Mouse (Mus musculus) limb, embryonic 14.5 days (tissue): ENCODE measurements around the gene Olfr969. TPM values are rescaled to one million over a fixed set of nuclear protein-coding genes. Genes with fewer than 3 reads are reported as not detected.
"Not testable (repeated sequence)": the region's sequence is repeated elsewhere in the genome, so short reads cannot be mapped to it uniquely, and the experiment has no call there.

ENCODE experiments used
- ATAC-seq: fragments of 200-750 bp; cut with Nextera tagmentation; 2 replicates; pipeline ENCODE4 v1.8.0; 2017; ENCODE audit warnings: low read depth, moderate number of reproducible peaks, moderate TSS enrichment; ENCODE audit not compliant: low FRiP score
- DNase-seq: peaks from one replicate; pipeline ENCODE4 v3.0.0-alpha.2; 2015; ENCODE audit warnings: low spot score
- H3K27ac ChIP-seq: fragments of 300-500 bp; sonication (generic); replicated peaks from 2 replicates; pipeline ENCODE4 v1.5.1; 2014; ENCODE audit warnings: low read depth, mild to moderate bottlenecking, low read length, moderate library complexity, mixed read lengths
- H3K27me3 ChIP-seq: fragments of 300-500 bp; sonication (generic); 2 replicates; pipeline ENCODE4 v1.6.1; 2014; ENCODE audit warnings: low read length, mixed read lengths; ENCODE audit not compliant: control insufficient read depth, insufficient read depth
- H3K36me3 ChIP-seq: fragments of 300-500 bp; sonication (generic); 2 replicates; pipeline ENCODE4 v1.6.1; 2014; ENCODE audit warnings: mild to moderate bottlenecking, low read length, moderate library complexity, mixed read lengths; ENCODE audit not compliant: control insufficient read depth, insufficient read depth
- H3K4me1 ChIP-seq: fragments of 300-500 bp; sonication (generic); 2 replicates; pipeline ENCODE4 v1.6.1; 2014; ENCODE audit warnings: antibody characterized with exemption, low read length, mixed read lengths; ENCODE audit not compliant: control insufficient read depth, insufficient read depth
- H3K4me2 ChIP-seq: fragments of 300-500 bp; sonication (generic); replicated peaks from 2 replicates; pipeline ENCODE4 v1.6.1; 2014; ENCODE audit warnings: low read depth, mild to moderate bottlenecking, low read length, moderate library complexity; ENCODE audit not compliant: severe bottlenecking
- H3K4me3 ChIP-seq: fragments of 300-500 bp; sonication (generic); replicated peaks from 2 replicates; pipeline ENCODE4 v1.5.1; 2014; ENCODE audit warnings: low read length
- H3K9ac ChIP-seq: fragments of 300-500 bp; sonication (generic); 2 replicates; pipeline ENCODE4 v1.6.1; 2014; ENCODE audit warnings: mild to moderate bottlenecking, low read depth, low read length, moderate library complexity; ENCODE audit not compliant: severe bottlenecking
- H3K9me3 ChIP-seq: fragments of 300-500 bp; sonication (generic); 2 replicates; pipeline ENCODE4 v1.6.1; 2016; ENCODE audit warnings: low read length; ENCODE audit not compliant: control insufficient read depth
- POLR2A ChIP-seq: fragments of 200-500 bp; IDR thresholded peaks from 2 replicates; pipeline ENCODE4 v1.8.0; 2012; ENCODE audit warnings: inconsistent platforms, mild to moderate bottlenecking, moderate library complexity, borderline replicate concordance; ENCODE audit not compliant: insufficient read depth, insufficient read length; ENCODE audit errors: extremely low read depth
- WGBS: fragments of 180-500 bp; shearing (Covaris S2); extraction: QIAGEN DNeasy Blood & Tissue Kit; methylation state at CpG from one replicate; pipeline ENCODE4 v1.1.7; 2014; 5-methylcytosine and 5-hydroxymethylcytosine counted together
- polyA plus RNA-seq, 2 experiments: library from polyadenylated mRNA; depleted of rRNA in 1 of 2; stranded (reverse) in 1 of 2; unstranded in 1 of 2; fragments of >200 nt; fragmentation: Nextera tagmentation in 1 of 2; extraction: Ambion mirVana in 1 of 2; gene quantifications; 2 replicates each; pipeline versions ENCODE4 v1.2.1 to v1.2.3; 2012 to 2014

Gene Olfr969
- not detected in 2 replicates for polyA plus RNA-seq (2012; rRNA removed)
- not detected in 2 replicates for polyA plus RNA-seq (2014; fragmentation: Nextera tagmentation; extraction: Ambion mirVana)

- no peak for ATAC-seq
- H3K9me3 ChIP-seq: no peaks in the 10 kb centered on the region
- no peak for TF ChIP-seq POLR2A
- DNase-seq: peak; percentile 54
- WGBS: 43% methylated on average over 2 of the region's 2 CpGs
- no peaks in the 10 kb centered on the region for H3K27me3 ChIP-seq
- H3K9ac ChIP-seq: no peak within 1 kb of the TSS
- H3K4me1 ChIP-seq: no peaks in the 10 kb centered on the region
- H3K27ac ChIP-seq: no peak within 1 kb of the TSS
- H3K36me3 ChIP-seq: no peaks in the 10 kb centered on the region
- H3K4me2 ChIP-seq: no peak within 1 kb of the TSS
- H3K4me3 ChIP-seq: no peak within 1 kb of the TSS
Measured at GRCm38 (mm10) chr9:39790558-39790957, at the start of gene Olfr969. Gene Olfr969 (plus strand): TSS chr9:39790945.

DNA sequence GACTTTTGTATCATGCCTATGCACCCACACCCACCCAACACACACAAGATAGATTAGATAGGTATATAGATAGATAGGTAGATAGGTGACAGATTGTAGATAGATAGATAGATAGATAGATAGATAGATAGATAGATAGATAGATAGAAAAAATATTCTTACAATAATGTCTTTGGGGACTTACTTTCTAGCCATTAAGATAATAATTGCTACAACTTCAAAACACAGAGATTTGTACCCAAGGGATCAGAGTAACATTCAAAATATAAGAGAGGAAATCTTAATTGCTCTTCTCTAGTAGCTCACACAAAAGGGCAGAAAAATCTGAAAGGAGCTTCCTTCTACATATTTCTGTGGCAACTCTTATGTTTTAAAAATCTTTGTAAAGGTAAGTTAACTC is 44.8 kb upstream of the Olfr969 start, which contains the start of gene Olfr967:
Gene Olfr967 (plus strand): TSS at position 301 of the 400 bp plus-strand sequence.
- Histone ChIP-seq H3K27ac (no peak within 1 kb of the TSS), H3K4me3 (no peak within 1 kb of the TSS), H3K4me2 (no peak within 1 kb of the TSS), H3K27me3 (no peaks in the 10 kb centered on the region), H3K36me3 (no peaks in the 10 kb centered on the region), H3K4me1 (no peaks in the 10 kb centered on the region), H3K9me3 (no peaks in the 10 kb centered on the region), H3K9ac (no peak within 1 kb of the TSS)
- TF ChIP-seq POLR2A: no peak
- no peak for ATAC-seq
- no peak for DNase-seq

DNA sequence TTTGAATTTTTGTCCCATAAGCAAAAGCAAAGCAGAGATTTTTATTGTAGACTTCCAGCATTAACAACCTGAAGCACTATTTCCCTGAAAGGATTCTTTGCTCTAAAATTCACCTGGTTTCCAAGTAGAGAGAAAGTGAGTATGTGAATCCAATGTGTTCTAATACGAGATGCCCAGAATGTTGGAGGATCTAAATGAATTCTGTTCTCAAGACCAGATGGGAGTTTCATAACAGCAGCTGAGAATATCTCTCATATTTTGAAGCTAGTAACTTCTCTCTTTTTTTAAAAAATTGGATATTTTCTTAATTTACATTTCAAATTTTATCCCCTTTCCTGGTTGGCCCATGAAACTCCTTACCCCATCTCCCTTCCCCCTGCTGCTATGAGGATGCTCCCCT is 44.3 kb upstream of the Olfr969 start:
- Histone ChIP-seq H3K4me3 (no peak overlapping the region), H3K27me3 (no peaks in the 10 kb centered on the region), H3K4me2 (no peak overlapping the region), H3K9me3 (no peaks in the 10 kb centered on the region), H3K9ac (no peak overlapping the region), H3K27ac (no peak overlapping the region), H3K4me1 (no peaks in the 10 kb centered on the region), H3K36me3 (no peaks in the 10 kb centered on the region)
- TF ChIP-seq POLR2A: no peak
- WGBS: 73% methylated on average over 1 of the region's 1 CpGs
- DNase-seq: no peak
- ATAC-seq: no peak

GRCm38 (mm10) chr9:39783153-39783552 is 7.6 kb upstream of the Olfr969 start, which contains the start of gene Olfr968:
Gene Olfr968 (minus strand): TSS chr9:39783253.
- no peak within 1 kb of the TSS for H3K9ac ChIP-seq
- no peak within 1 kb of the TSS for H3K4me3 ChIP-seq
- no peak within 1 kb of the TSS for H3K4me2 ChIP-seq
- TF ChIP-seq POLR2A: no peak
- H3K9me3 ChIP-seq: no peaks in the 10 kb centered on the region
- ATAC-seq (no peak), DNase-seq (no peak)
- no peaks in the 10 kb centered on the region for H3K4me1 ChIP-seq
- no peak within 1 kb of the TSS for H3K27ac ChIP-seq
- H3K36me3 ChIP-seq: no peaks in the 10 kb centered on the region
- H3K27me3 ChIP-seq: no peaks in the 10 kb centered on the region
- 61% methylated on average over 1 of the region's 1 CpGs for WGBS

GRCm38 (mm10) chr9:39808560-39808959 is 17.8 kb downstream of the Olfr969 start, which contains the start of gene Olfr970:
Gene Olfr970 (plus strand): TSS chr9:39808860.
- H3K4me1 ChIP-seq: no peaks in the 10 kb centered on the region
- DNase-seq (no peak), ATAC-seq (no peak)
- no peaks in the 10 kb centered on the region for H3K27me3 ChIP-seq
- TF ChIP-seq POLR2A: no peak
- no peaks in the 10 kb centered on the region for H3K36me3 ChIP-seq
- WGBS: 67% methylated on average over 4 of the region's 4 CpGs
- no peak within 1 kb of the TSS for H3K9ac ChIP-seq
- no peak within 1 kb of the TSS for H3K27ac ChIP-seq
- no peak within 1 kb of the TSS for H3K4me3 ChIP-seq
- H3K9me3 ChIP-seq: no peaks in the 10 kb centered on the region
- H3K4me2 ChIP-seq: no peak within 1 kb of the TSS

GRCm38 (mm10) chr9:39836576-39836975 is 45.8 kb downstream of the Olfr969 start, which contains the start of gene Olfr971:
Gene Olfr971 (plus strand): TSS chr9:39836876.
- H3K4me2 ChIP-seq, H3K27ac ChIP-seq, H3K36me3 ChIP-seq, DNase-seq, H3K4me1 ChIP-seq, H3K4me3 ChIP-seq, H3K27me3 ChIP-seq, H3K9ac ChIP-seq, H3K9me3 ChIP-seq, ATAC-seq: not testable (repeated sequence)
- WGBS: 95% methylated on average over 1 of the region's 2 CpGs

Other genes with a start within 250 kb of the Olfr969 start
- not detected in 2 replicates for gene Olfr958, start 236.9 kb upstream of the Olfr969 start, polyA plus RNA-seq (2012; rRNA removed)
- not detected in 2 replicates for gene Olfr958, start 236.9 kb upstream of the Olfr969 start, polyA plus RNA-seq (2014; fragmentation: Nextera tagmentation; extraction: Ambion mirVana)
- gene Olfr959, start 215.4 kb upstream of the Olfr969 start, polyA plus RNA-seq (2012; rRNA removed): not detected in 2 replicates
- gene Olfr959, start 215.4 kb upstream of the Olfr969 start, polyA plus RNA-seq (2014; fragmentation: Nextera tagmentation; extraction: Ambion mirVana): not detected in 2 replicates
- 66.5 and 75.3 TPM in 2 replicates for gene AW551984, start 186.5 kb upstream of the Olfr969 start, polyA plus RNA-seq (2012; rRNA removed)
- 91.0 and 103 TPM in 2 replicates for gene AW551984, start 186.5 kb upstream of the Olfr969 start, polyA plus RNA-seq (2014; fragmentation: Nextera tagmentation; extraction: Ambion mirVana)
- not detected in 2 replicates for gene Olfr148, start 180.3 kb upstream of the Olfr969 start, polyA plus RNA-seq (2012; rRNA removed)
- not detected in 2 replicates for gene Olfr148, start 180.3 kb upstream of the Olfr969 start, polyA plus RNA-seq (2014; fragmentation: Nextera tagmentation; extraction: Ambion mirVana)
- gene Olfr960, start 169.6 kb upstream of the Olfr969 start, polyA plus RNA-seq (2012; rRNA removed): 0.10 TPM in 1 of 2 replicates, not detected in the other
- not detected in 2 replicates for gene Olfr960, start 169.6 kb upstream of the Olfr969 start, polyA plus RNA-seq (2014; fragmentation: Nextera tagmentation; extraction: Ambion mirVana)
- gene Olfr961, start 145.9 kb upstream of the Olfr969 start, polyA plus RNA-seq (2012; rRNA removed): not detected in 2 replicates
- gene Olfr961, start 145.9 kb upstream of the Olfr969 start, polyA plus RNA-seq (2014; fragmentation: Nextera tagmentation; extraction: Ambion mirVana): not detected in 2 replicates
- not detected in 2 replicates for gene Olfr963, start 123.7 kb upstream of the Olfr969 start, polyA plus RNA-seq (2012; rRNA removed)
- not detected in 2 replicates for gene Olfr963, start 123.7 kb upstream of the Olfr969 start, polyA plus RNA-seq (2014; fragmentation: Nextera tagmentation; extraction: Ambion mirVana)
- not detected in 2 replicates for gene Olfr149, start 83.8 kb upstream of the Olfr969 start, polyA plus RNA-seq (2012; rRNA removed)
- not detected in 2 replicates for gene Olfr149, start 83.8 kb upstream of the Olfr969 start, polyA plus RNA-seq (2014; fragmentation: Nextera tagmentation; extraction: Ambion mirVana)
- not detected in 2 replicates for gene Olfr965, start 79.6 kb upstream of the Olfr969 start, polyA plus RNA-seq (2012; rRNA removed)
- gene Olfr965, start 79.6 kb upstream of the Olfr969 start, polyA plus RNA-seq (2014; fragmentation: Nextera tagmentation; extraction: Ambion mirVana): not detected in 2 replicates
- not detected in 2 replicates for gene Olfr150, start 60.0 kb upstream of the Olfr969 start, polyA plus RNA-seq (2012; rRNA removed)
- gene Olfr150, start 60.0 kb upstream of the Olfr969 start, polyA plus RNA-seq (2014; fragmentation: Nextera tagmentation; extraction: Ambion mirVana): not detected in 2 replicates
- gene Olfr967, start 44.7 kb upstream of the Olfr969 start, polyA plus RNA-seq (2012; rRNA removed): not detected in 2 replicates
- gene Olfr967, start 44.7 kb upstream of the Olfr969 start, polyA plus RNA-seq (2014; fragmentation: Nextera tagmentation; extraction: Ambion mirVana): not detected in 2 replicates
- gene Olfr968, start 7.7 kb upstream of the Olfr969 start, polyA plus RNA-seq (2012; rRNA removed): not detected in 2 replicates
- gene Olfr968, start 7.7 kb upstream of the Olfr969 start, polyA plus RNA-seq (2014; fragmentation: Nextera tagmentation; extraction: Ambion mirVana): not detected in 2 replicates
- gene Olfr970, start 17.9 kb downstream of the Olfr969 start, polyA plus RNA-seq (2012; rRNA removed): not detected in 2 replicates
- gene Olfr970, start 17.9 kb downstream of the Olfr969 start, polyA plus RNA-seq (2014; fragmentation: Nextera tagmentation; extraction: Ambion mirVana): not detected in 2 replicates
- gene Olfr971, start 45.9 kb downstream of the Olfr969 start, polyA plus RNA-seq (2012; rRNA removed): not detected in 2 replicates
- gene Olfr971, start 45.9 kb downstream of the Olfr969 start, polyA plus RNA-seq (2014; fragmentation: Nextera tagmentation; extraction: Ambion mirVana): not detected in 2 replicates
- gene Olfr972, start 75.5 kb downstream of the Olfr969 start, polyA plus RNA-seq (2012; rRNA removed): not detected in 2 replicates
- gene Olfr972, start 75.5 kb downstream of the Olfr969 start, polyA plus RNA-seq (2014; fragmentation: Nextera tagmentation; extraction: Ambion mirVana): not detected in 2 replicates
- not detected in 2 replicates for gene Olfr229, start 116.4 kb downstream of the Olfr969 start, polyA plus RNA-seq (2012; rRNA removed)
- gene Olfr229, start 116.4 kb downstream of the Olfr969 start, polyA plus RNA-seq (2014; fragmentation: Nextera tagmentation; extraction: Ambion mirVana): not detected in 2 replicates
- not detected in 2 replicates for gene Olfr974, start 146.6 kb downstream of the Olfr969 start, polyA plus RNA-seq (2012; rRNA removed)
- gene Olfr974, start 146.6 kb downstream of the Olfr969 start, polyA plus RNA-seq (2014; fragmentation: Nextera tagmentation; extraction: Ambion mirVana): not detected in 2 replicates
- gene Olfr975, start 161.1 kb downstream of the Olfr969 start, polyA plus RNA-seq (2012; rRNA removed): 0.05 TPM in 1 of 2 replicates, not detected in the other
- gene Olfr975, start 161.1 kb downstream of the Olfr969 start, polyA plus RNA-seq (2014; fragmentation: Nextera tagmentation; extraction: Ambion mirVana): not detected in 2 replicates
- gene Olfr976, start 170.2 kb downstream of the Olfr969 start, polyA plus RNA-seq (2012; rRNA removed): not detected in 2 replicates
- gene Olfr976, start 170.2 kb downstream of the Olfr969 start, polyA plus RNA-seq (2014; fragmentation: Nextera tagmentation; extraction: Ambion mirVana): not detected in 2 replicates
- not detected in 2 replicates for gene Olfr978, start 201.2 kb downstream of the Olfr969 start, polyA plus RNA-seq (2012; rRNA removed)
- not detected in 2 replicates for gene Olfr978, start 201.2 kb downstream of the Olfr969 start, polyA plus RNA-seq (2014; fragmentation: Nextera tagmentation; extraction: Ambion mirVana)
- gene Olfr979, start 212.5 kb downstream of the Olfr969 start, polyA plus RNA-seq (2012; rRNA removed): 0.15 TPM in 1 of 2 replicates, not detected in the other
- gene Olfr979, start 212.5 kb downstream of the Olfr969 start, polyA plus RNA-seq (2014; fragmentation: Nextera tagmentation; extraction: Ambion mirVana): not detected in 2 replicates
- not detected in 2 replicates for gene Olfr980, start 218.6 kb downstream of the Olfr969 start, polyA plus RNA-seq (2012; rRNA removed)
- not detected in 2 replicates for gene Olfr980, start 218.6 kb downstream of the Olfr969 start, polyA plus RNA-seq (2014; fragmentation: Nextera tagmentation; extraction: Ambion mirVana)
- not detected in 2 replicates for gene Olfr981, start 230.5 kb downstream of the Olfr969 start, polyA plus RNA-seq (2012; rRNA removed)
- not detected in 2 replicates for gene Olfr981, start 230.5 kb downstream of the Olfr969 start, polyA plus RNA-seq (2014; fragmentation: Nextera tagmentation; extraction: Ambion mirVana)